Mouse (Mus musculus) CH12.LX (cell line): Measurements from ENCODE around the gene Plcb1.

Experiments used
- BHLHE40 ChIP-seq: IDR thresholded peaks from 2 replicates; pipeline ENCODE4 v1.6.1; 2011; ENCODE audit warnings: mild to moderate bottlenecking, low read depth, low read length, improper control_type of control experiment
- CHD2 ChIP-seq: IDR thresholded peaks from 2 replicates; pipeline ENCODE4 v1.6.1; 2011; ENCODE audit warnings: low read length, improper control_type of control experiment
- CTCF ChIP-seq, 2 experiments: IDR thresholded peaks in 1 of 2; conservative IDR thresholded peaks in 1 of 2; 2 replicates each; pipeline ENCODE4 v1.5.1; 2011 to 2012; ENCODE audit warnings: low read depth in 2 of 2, low read length in 2 of 2, improper control_type of control experiment in 1 of 2, inconsistent platforms in 1 of 2, mild to moderate bottlenecking in 1 of 2, moderate library complexity in 1 of 2
- EP300 ChIP-seq: IDR thresholded peaks from 2 replicates; pipeline ENCODE4 v1.6.1; 2011; ENCODE audit warnings: low read length, improper control_type of control experiment
- JUND ChIP-seq: conservative IDR thresholded peaks from 2 replicates; pipeline ENCODE4 v1.6.1; 2011; ENCODE audit warnings: low read depth, low read length, improper control_type of control experiment
- MAFK ChIP-seq: IDR thresholded peaks from 2 replicates; pipeline ENCODE4 v1.6.1; 2011; ENCODE audit warnings: low read length, improper control_type of control experiment; ENCODE audit not compliant: insufficient replicate concordance
- MAZ ChIP-seq: IDR thresholded peaks from 2 replicates; pipeline ENCODE4 v1.6.1; 2012; ENCODE audit warnings: low read depth, mild to moderate bottlenecking, inconsistent platforms, low read length, improper control_type of control experiment, moderate library complexity
- POLR2A ChIP-seq: IDR thresholded peaks from 2 replicates; pipeline ENCODE4 v1.6.1; 2011; ENCODE audit warnings: low read depth, mild to moderate bottlenecking, improper control_type of control experiment, low read length
- POLR2AphosphoS2 ChIP-seq: IDR thresholded peaks from 2 replicates; pipeline ENCODE4 v1.6.1; 2011; ENCODE audit warnings: low read depth, low read length, improper control_type of control experiment
- RAD21 ChIP-seq: IDR thresholded peaks from 2 replicates; pipeline ENCODE4 v1.6.1; 2011; ENCODE audit warnings: low read depth, mild to moderate bottlenecking, low read length, improper control_type of control experiment, moderate library complexity
- RCOR1 ChIP-seq: conservative IDR thresholded peaks from 2 replicates; pipeline ENCODE4 v1.6.1; 2012; ENCODE audit warnings: low read depth, mild to moderate bottlenecking, inconsistent platforms, low read length, improper control_type of control experiment
- TBP ChIP-seq: conservative IDR thresholded peaks from 2 replicates; pipeline ENCODE4 v1.6.1; 2011; ENCODE audit warnings: low read depth, low read length, improper control_type of control experiment
- ZNF384 ChIP-seq: IDR thresholded peaks from 2 replicates; pipeline ENCODE4 v1.6.1; 2012; ENCODE audit warnings: low read depth, low read length, improper control_type of control experiment, inconsistent platforms

DNA sequence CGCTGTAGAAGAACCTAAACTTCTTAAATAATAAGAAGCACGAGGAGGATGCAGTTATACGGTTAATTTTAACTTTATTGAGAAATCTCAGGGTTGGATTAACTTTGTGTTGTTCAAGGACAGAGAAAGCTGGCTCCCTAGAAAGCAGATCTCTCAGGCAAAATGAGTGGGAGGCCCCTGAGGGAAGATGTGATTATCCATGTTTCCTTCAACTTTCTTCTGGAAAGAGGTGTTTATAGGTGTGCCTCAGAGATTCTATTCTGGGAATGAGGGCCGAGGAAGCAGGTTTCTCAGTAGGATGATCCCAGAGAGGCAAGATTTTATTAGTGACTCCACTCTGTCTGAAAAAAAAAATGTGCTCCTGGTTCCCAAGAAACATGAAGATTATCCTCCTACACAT, 180.3 kb downstream of the Plcb1 start:
- TF ChIP-seq POLR2AphosphoS2 (no peak), CTCF (conservative IDR thresholded peaks at IDR 0.05 in 1 of 2, IDR thresholded peaks at IDR 0.05 in 1 of 2; ENCODE audit: low read depth in 2 of 2, low read length in 2 of 2) (no peak), EP300 (no peak), RCOR1 (no peak), POLR2A (no peak), TBP (no peak), CHD2 (no peak), RAD21 (no peak), BHLHE40 (no peak), ZNF384 (no peak), MAZ (no peak), JUND (no peak), MAFK (no peak)
